Mouse (Mus musculus) intestine, postnatal 0 days (tissue): ENCODE measurements at regions not wholly inside any gene's neighbourhood (a gene's known extent, or its start where the extent isn't known, plus 50 kb on each side); places are given as distances from the start of the nearest gene placed in this dataset.
A peak's percentile ranks its signal among the peaks of the same experiment; 100 is the strongest.

ENCODE experiments used
- ATAC-seq: fragments of 200-750 bp; cut with Nextera tagmentation; 2 replicates; pipeline ENCODE4 v1.8.0; 2017; ENCODE audit warnings: mild to moderate bottlenecking, moderate TSS enrichment, moderate library complexity
- H3K27ac ChIP-seq: fragments of 300-500 bp; sonication (generic); 2 replicates; pipeline ENCODE4 v1.5.1; 2014; ENCODE audit warnings: mild to moderate bottlenecking, low read depth, low read length, moderate library complexity
- H3K27me3 ChIP-seq: fragments of 300-500 bp; sonication (generic); replicated peaks from 2 replicates; pipeline ENCODE4 v1.6.1; 2014; ENCODE audit warnings: low read length, mixed read lengths; ENCODE audit not compliant: control insufficient read depth, insufficient read depth
- H3K36me3 ChIP-seq: fragments of 300-500 bp; sonication (generic); 2 replicates; pipeline ENCODE4 v1.6.1; 2014; ENCODE audit warnings: mild to moderate bottlenecking, moderate library complexity; ENCODE audit not compliant: control insufficient read depth, insufficient read depth
- H3K4me1 ChIP-seq: fragments of 300-500 bp; sonication (generic); replicated peaks from 2 replicates; pipeline ENCODE4 v1.6.1; 2014; ENCODE audit warnings: antibody characterized with exemption, low read length, mixed read lengths; ENCODE audit not compliant: control insufficient read depth, insufficient read depth
- H3K4me2 ChIP-seq: fragments of 300-500 bp; sonication (generic); replicated peaks from 2 replicates; pipeline ENCODE4 v1.6.1; 2014; ENCODE audit warnings: low read depth, mild to moderate bottlenecking, moderate library complexity
- H3K4me3 ChIP-seq: fragments of 300-500 bp; sonication (generic); 2 replicates; pipeline ENCODE4 v1.5.1; 2014; ENCODE audit warnings: low read depth, low read length
- H3K9ac ChIP-seq: fragments of 300-500 bp; sonication (generic); 2 replicates; pipeline ENCODE4 v1.6.1; 2014; ENCODE audit warnings: mild to moderate bottlenecking, low read depth, low read length
- H3K9me3 ChIP-seq: fragments of 300-500 bp; sonication (generic); 2 replicates; pipeline ENCODE4 v1.6.1; 2016; ENCODE audit warnings: mixed run types; ENCODE audit not compliant: control insufficient read depth
- CTCF ChIP-seq: sonication (generic); IDR thresholded peaks from 2 replicates; pipeline ENCODE4 v1.5.1; 2016; ENCODE audit warnings: low read depth, mild to moderate bottlenecking, control low read depth, antibody characterized with exemption, moderate library complexity
- WGBS: fragments of 180-500 bp; shearing (Covaris S2); extraction: QIAGEN DNeasy Blood & Tissue Kit; methylation state at CpG from one replicate; pipeline ENCODE4 v1.1.7; 2014; 5-methylcytosine and 5-hydroxymethylcytosine counted together

DNA sequence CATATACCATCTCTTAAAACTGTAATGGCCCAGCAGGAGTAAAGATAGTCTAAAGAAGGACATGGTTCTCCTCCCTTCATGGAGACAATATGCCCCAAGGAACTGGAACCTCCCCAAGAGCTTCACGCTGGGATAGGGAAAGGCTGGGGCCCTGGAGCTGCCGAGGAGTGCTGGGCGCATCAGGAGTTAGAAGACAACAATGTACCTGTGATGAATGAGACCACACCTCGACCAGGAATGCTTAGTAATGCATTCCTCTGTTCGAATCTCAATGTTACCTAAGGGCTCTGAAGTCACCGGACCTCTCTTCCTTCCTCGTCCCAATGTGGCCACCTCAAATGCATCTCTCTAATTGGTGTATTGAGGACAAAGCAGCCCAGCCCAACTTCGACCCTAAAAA, 175.4 kb upstream of the Fbxo11 start:
- 0 out of 2 replicates have a peak, but pooled peaks cover 4% of the 10 kb centered on the region for H3K9me3 ChIP-seq
- no peaks in the 10 kb centered on the region for H3K27me3 ChIP-seq
- no peak overlapping the region for H3K9ac ChIP-seq
- ATAC-seq = no peak
- H3K27ac ChIP-seq = no peak overlapping the region
- no peaks in the 10 kb centered on the region for H3K36me3 ChIP-seq
- H3K4me3 ChIP-seq = no peak overlapping the region
- H3K4me2 ChIP-seq = no peak overlapping the region
- no peaks in the 10 kb centered on the region for H3K4me1 ChIP-seq
- no peak for TF ChIP-seq CTCF
- 79% methylated on average over 8 of the region's 8 CpGs for WGBS

DNA sequence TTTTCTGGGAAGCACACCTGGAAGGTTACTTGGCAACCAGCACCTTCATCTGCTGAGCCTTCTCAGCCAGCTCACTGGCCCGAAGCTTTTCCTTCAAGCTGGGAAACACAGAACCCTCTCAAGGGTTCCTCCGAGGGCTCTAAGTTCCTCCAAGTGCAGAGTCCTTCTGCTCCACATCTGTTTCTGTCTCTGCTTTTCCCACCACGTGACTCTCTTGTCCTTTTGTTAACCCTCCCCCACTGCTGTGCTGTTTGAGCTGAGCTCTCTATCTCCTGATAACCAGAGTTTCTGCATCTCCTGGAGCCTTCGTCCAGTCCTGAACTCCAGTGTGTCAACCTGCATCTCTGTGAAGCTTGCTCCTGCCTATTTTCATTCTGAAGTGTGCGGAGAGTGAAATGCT, 183.5 kb upstream of the Fbxo11 start:
- Histone ChIP-seq H3K9me3 (no peaks in the 10 kb centered on the region), H3K4me2 (no peak overlapping the region), H3K27me3 (no peaks in the 10 kb centered on the region), H3K4me1 (no peaks in the 10 kb centered on the region; the same call in 1 of the 2 replicates), H3K4me3 (no peak overlapping the region), H3K9ac (no peak overlapping the region), H3K27ac (no peak overlapping the region), H3K36me3 (no peaks in the 10 kb centered on the region)
- no peak for TF ChIP-seq CTCF
- WGBS = 50% methylated on average over 5 of the region's 5 CpGs
- no peak for ATAC-seq

DNA sequence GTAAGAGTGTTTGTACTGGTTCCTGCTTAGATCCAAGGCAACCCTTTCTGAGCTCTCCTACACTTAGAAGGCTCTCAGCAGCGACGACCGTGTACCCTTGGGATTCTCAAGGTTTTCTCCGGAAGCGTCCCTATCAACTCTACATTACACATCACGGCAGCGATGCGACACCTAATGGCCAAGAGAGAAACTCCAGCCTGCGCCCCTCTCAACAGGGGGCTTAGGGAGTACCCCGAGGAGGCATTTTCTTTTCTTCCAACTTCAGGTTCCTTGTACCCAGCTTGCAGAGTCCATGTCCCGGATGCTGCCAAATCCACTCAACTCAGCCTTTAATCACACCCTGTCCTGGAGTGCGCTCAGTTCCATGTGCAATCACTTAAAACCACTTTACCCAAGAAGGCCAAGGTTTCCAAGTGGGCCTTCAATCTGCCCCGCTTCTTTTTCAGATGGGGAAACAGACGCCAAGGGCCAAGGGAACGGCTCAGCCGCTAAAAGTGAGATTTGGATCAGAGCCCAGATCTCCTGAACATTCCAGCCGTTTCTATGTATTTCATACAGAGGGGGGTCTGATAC, 186.9 kb upstream of the Fbxo11 start:
- no peak for ATAC-seq
- Histone ChIP-seq H3K27ac (no peak overlapping the region), H3K9ac (no peak overlapping the region), H3K4me3 (no peak overlapping the region), H3K9me3 (no peaks in the 10 kb centered on the region), H3K4me2 (peak overlapping the region; percentile 53), H3K4me1 (no peaks in the 10 kb centered on the region; the same call in 1 of the 2 replicates), H3K36me3 (no peaks in the 10 kb centered on the region), H3K27me3 (no peaks in the 10 kb centered on the region)
- peak; percentile 83 for TF ChIP-seq CTCF
- 14% methylated on average over 17 of the region's 17 CpGs for WGBS

DNA sequence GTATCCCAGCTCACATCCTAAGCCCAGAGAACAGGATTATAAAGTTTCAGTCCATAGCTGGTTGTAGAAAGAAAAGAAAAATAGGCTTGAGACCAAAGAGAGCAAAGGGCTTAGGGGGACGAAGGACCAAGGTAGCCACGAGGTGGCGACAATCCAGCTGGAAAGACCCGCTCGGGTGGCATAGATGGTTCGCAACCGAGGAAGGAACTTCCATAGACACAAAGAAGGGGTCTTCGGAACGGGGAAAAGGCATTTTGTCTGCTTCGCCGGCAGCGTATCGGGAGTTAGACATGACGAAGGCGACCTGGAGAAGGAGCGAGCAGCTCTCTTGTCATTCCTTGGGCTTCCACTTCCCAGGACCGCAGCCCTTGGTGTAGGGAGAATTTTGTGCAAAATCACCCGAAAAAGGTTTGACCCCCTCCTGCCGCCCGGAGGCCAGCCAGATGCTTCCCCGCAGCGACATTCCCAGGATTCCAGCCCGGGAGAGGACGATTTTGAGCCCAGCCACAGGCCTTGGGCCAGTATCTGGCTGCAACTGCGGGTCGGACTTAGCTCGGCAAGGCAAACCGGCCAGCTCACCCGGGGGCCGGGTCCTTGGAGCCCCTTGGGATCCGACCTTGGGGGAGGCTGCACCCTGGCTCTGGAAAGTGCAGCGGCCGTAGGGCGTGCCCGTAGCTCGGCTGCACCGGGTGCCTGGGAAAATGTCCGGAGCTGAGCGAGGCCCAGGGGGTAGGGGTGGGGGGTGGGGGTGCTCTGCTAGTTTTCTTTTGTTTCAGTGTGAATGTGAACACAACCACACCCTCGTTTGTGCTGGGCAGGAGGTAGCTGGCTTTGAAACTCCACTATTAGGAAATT, 184.5 kb upstream of the Foxn2 start:
- Histone ChIP-seq H3K4me2 (peak overlapping the region; percentile 79), H3K4me1 (no peaks in the 10 kb centered on the region; the same call in 1 of the 2 replicates), H3K36me3 (no peaks in the 10 kb centered on the region), H3K9me3 (no peaks in the 10 kb centered on the region), H3K9ac (peak overlapping the region; percentile 61), H3K4me3 (peak overlapping the region; percentile 57), H3K27ac (peak overlapping the region; percentile 91), H3K27me3 (no peaks in the 10 kb centered on the region)
- TF ChIP-seq CTCF = peak; percentile 86
- ATAC-seq = peak; percentile 60
- 0% methylated on average over 40 of the region's 40 CpGs for WGBS

DNA sequence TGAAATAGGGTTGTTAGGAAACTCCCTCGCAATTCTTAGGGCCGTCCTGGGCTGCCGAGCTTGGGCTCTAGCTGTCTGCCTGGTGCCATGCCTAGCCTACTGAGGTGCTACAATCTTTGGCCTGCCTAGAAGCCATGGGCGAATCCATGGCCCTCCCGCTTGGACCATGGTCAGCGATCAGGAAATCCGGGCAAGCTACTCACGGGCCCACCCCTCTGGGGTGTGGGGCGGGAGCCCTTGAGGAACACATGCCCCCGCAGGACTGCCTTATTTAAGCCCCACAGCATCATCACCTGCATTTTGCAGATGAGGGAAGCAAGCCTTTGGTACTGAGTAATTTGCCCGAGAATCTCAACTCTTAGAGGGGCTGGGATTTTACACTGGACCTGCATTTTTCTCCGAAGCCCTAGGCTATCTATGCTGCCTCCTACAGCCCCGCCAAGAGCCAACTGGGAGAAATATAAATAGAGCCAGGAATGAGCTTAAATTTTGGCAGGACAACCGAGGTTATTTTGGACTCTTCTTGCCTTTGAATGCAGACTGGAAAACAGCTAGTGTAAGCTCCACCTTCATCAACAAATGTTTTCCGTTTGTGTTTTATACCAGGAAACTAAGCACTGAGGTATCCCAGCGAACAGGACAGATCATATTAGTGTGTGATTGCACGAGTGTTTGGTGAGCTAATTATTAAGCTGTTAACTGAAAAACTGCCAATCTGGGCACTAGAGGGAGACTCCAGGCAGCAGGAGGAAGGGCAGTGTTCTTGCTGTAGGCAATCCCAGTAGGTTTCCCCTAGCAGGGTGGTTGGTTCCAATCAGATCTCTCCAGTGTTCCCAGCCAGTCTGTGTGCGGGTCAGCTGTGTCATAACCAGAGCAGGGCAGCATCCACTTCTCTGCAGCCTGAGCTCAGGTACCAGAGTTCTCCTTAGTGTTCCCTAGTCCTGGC, 183.6 kb upstream of the Foxn2 start:
- Histone ChIP-seq H3K27me3 (no peaks in the 10 kb centered on the region), H3K4me2 (peak overlapping the region; percentile 79), H3K9me3 (no peaks in the 10 kb centered on the region), H3K9ac (peak overlapping the region; percentile 61), H3K4me1 (no peaks in the 10 kb centered on the region; the same call in 1 of the 2 replicates), H3K27ac (peak overlapping the region; percentile 91), H3K4me3 (peak overlapping the region; percentile 57), H3K36me3 (no peaks in the 10 kb centered on the region)
- peak; percentile 85 for ATAC-seq
- under 1% methylated on average over 18 of the region's 18 CpGs for WGBS
- peak; percentile 94 for TF ChIP-seq CTCF

DNA sequence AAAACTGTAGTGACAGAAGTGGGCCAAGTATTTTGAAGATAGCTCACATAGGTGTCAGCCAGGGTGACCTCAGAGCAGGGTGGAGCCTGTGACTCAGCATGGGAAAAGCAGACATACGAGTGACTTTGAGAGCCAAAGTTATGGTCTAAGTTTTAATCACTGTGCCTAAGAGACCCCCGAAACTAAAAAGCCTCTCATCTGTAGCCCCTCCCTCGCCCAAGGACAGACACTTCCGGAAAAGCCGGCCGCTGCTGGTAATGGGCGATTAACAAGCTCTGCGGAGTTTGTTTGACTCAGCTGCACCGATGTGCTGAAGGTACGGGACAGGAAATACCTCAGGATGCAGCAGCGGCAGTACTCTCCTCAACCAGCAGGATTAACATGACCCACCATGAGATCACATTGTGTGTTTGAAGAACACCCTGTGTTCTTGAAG, 182.1 kb upstream of the Foxn2 start:
- peak; percentile 48 for TF ChIP-seq CTCF
- no peaks in the 10 kb centered on the region for H3K4me1 ChIP-seq
- no peak overlapping the region for H3K4me2 ChIP-seq
- no peak overlapping the region for H3K9ac ChIP-seq
- H3K36me3 ChIP-seq = no peaks in the 10 kb centered on the region
- H3K27me3 ChIP-seq = no peaks in the 10 kb centered on the region
- no peaks in the 10 kb centered on the region for H3K9me3 ChIP-seq
- no peak for ATAC-seq
- no peak overlapping the region for H3K4me3 ChIP-seq
- H3K27ac ChIP-seq = no peak overlapping the region
- WGBS = 59% methylated on average over 11 of the region's 11 CpGs
